In genomic region chr14:57057204-57057562, GRCm38 (mm10) we compare ENCODE assay signal across 8 mouse cellular contexts. TPM values are rescaled to one million over a fixed set of nuclear protein-coding genes. Genes with fewer than 3 reads are reported as not detected.
DNase-seq lines count a peak whose midpoint lies in the region; ATAC-seq and TF ChIP-seq lines count a peak whose summit lies in the region.
"Had no signal": no experiment of that assay in that cellular context is flagged by ENCODE, and none has a peak within 500 bp of the region (broad histone marks: within the 10 kb centered on the region; RNA-seq: fewer than 3 reads in every experiment).

No protein-coding gene starts in this region.

- no peak overlapping the region for H3K27ac ChIP-seq in forebrain, postnatal 0 days (ENCODE audit: low read depth, low read length)
- no peak overlapping the region for H3K27ac ChIP-seq in liver, embryonic 15.5 days (replicated peaks)

- H3K9me3 ChIP-seq in megakaryocyte, embryonic 14.5 days = no peaks in the 10 kb centered on the region
- no peaks in the 10 kb centered on the region for H3K9me3 ChIP-seq in forebrain, postnatal 0 days (ENCODE audit: low read length)
- H3K9me3 ChIP-seq in liver, embryonic 15.5 days (replicated peaks) = no peaks in the 10 kb centered on the region

- no peak for TF ChIP-seq CTCF in forebrain, postnatal 0 days (IDR thresholded peaks at IDR 0.05; ENCODE audit: low read depth)

- DNase-seq in forebrain, postnatal 0 days = no peak
- no peak for DNase-seq in gastrocnemius, postnatal 4 days (ENCODE audit: low spot score in 2 of 2)
- no peak for DNase-seq in left cerebral cortex, postnatal 10 days (ENCODE audit: extremely low spot score in 1 of 2, low spot score in 2 of 2)

- H3K4me3 ChIP-seq in megakaryocyte, embryonic 14.5 days (replicated peaks) = peak overlapping the region; percentile 83
- H3K4me3 ChIP-seq in forebrain, postnatal 0 days (ENCODE audit: low read depth, low read length) = peak overlapping the region; percentile 47
- H3K4me3 ChIP-seq in liver, embryonic 15.5 days (replicated peaks) = peak overlapping the region; percentile 41

- no peak overlapping the region for H3K9ac ChIP-seq in forebrain, postnatal 0 days
- no peak overlapping the region for H3K9ac ChIP-seq in liver, embryonic 15.5 days

- intact Hi-C loops in left cerebral cortex, postnatal 10 days (cut with DNase I) = loop anchor here (5.0 kb wide), 1 partner anchor 90 kb away; no protein-coding TSS in a partner anchor

- H3K4me2 ChIP-seq in forebrain, postnatal 0 days (ENCODE audit: low read depth) = peak overlapping the region; percentile 95
- H3K4me2 ChIP-seq in liver, embryonic 15.5 days = peak overlapping the region; percentile 60

- 3% methylated on average over 19 of the region's 19 CpGs for WGBS in forebrain, postnatal 0 days
- WGBS in liver, embryonic 15.5 days (ENCODE audit: insufficient replicate concordance) = 5% methylated on average over 19 of the region's 19 CpGs

- no peak for ATAC-seq in megakaryocyte, adult 5-6 weeks (ENCODE audit: poor library complexity, severe bottlenecking)
- ATAC-seq in forebrain, postnatal 0 days = peak; percentile 40; the same call in 1 of the 2 replicates
- no peak for ATAC-seq in liver, embryonic 15.5 days (ENCODE audit: insufficient read depth)
- ATAC-seq in inflammation-experienced regulatory T-cells, adult 6 months = no peak

- peaks cover 54% of the 10 kb centered on the region for H3K27me3 ChIP-seq in megakaryocyte, embryonic 14.5 days (replicated peaks)
- H3K27me3 ChIP-seq in forebrain, postnatal 0 days (ENCODE audit: insufficient read depth, low read length) = peaks cover 36% of the 10 kb centered on the region
- H3K27me3 ChIP-seq in liver, embryonic 15.5 days = peaks cover 54% of the 10 kb centered on the region

- no peaks in the 10 kb centered on the region for H3K36me3 ChIP-seq in megakaryocyte, embryonic 14.5 days (replicated peaks; ENCODE audit: low read length)
- H3K36me3 ChIP-seq in forebrain, postnatal 0 days (ENCODE audit: insufficient read depth) = no peaks in the 10 kb centered on the region
- no peaks in the 10 kb centered on the region for H3K36me3 ChIP-seq in liver, embryonic 15.5 days (replicated peaks)

- H3K4me1 ChIP-seq in megakaryocyte, embryonic 14.5 days = peaks cover 8% of the 10 kb centered on the region
- 0 out of 2 replicates have a peak, but pooled peaks cover 4% of the 10 kb centered on the region for H3K4me1 ChIP-seq in forebrain, postnatal 0 days (ENCODE audit: insufficient read depth)
- peaks cover 8% of the 10 kb centered on the region; the same call in 1 of the 2 replicates for H3K4me1 ChIP-seq in liver, embryonic 15.5 days (replicated peaks)

RNA-seq across cellular contexts. Expression of gene Gja3, which starts 0.7 kb away (rescaled TPM):
- not detected in 2 replicates for polyA plus RNA-seq in megakaryocyte, embryonic 14.5 days (2012; ENCODE audit: insufficient read depth, low replicate concordance)
- not detected in 2 replicates for total RNA-seq in megakaryocyte, adult 5-6 weeks (2015)
- not detected in 2 replicates for total RNA-seq in megakaryocyte, adult 5-6 weeks (2017)
- total RNA-seq in forebrain, postnatal 0 days (2014; rRNA removed) = 0.38 and 8.3 TPM in 2 replicates
- polyA plus RNA-seq in forebrain, postnatal 0 days (2015; fragmentation: Nextera tagmentation; extraction: Ambion mirVana) = 0.48 and 0.59 TPM in 2 replicates
- polyA plus RNA-seq in liver, embryonic 15.5 days (2015; fragmentation: Nextera tagmentation; extraction: Ambion mirVana) = 0.35 and 0.38 TPM in 2 replicates
- not detected for polyA plus RNA-seq in inflammation-experienced regulatory T-cells, adult 6 months (2017; shearing (Covaris generic))
- total RNA-seq in gastrocnemius, postnatal 4 days (2021) = 10 to 100 TPM; 21.4 to 29.0 TPM
- total RNA-seq in left cerebral cortex, postnatal 10 days (2021) = under 1 TPM; 0.61 to 0.71 TPM
- polyA plus RNA-seq: erythroblast, embryonic 14.5 days had no signal

RNA-seq across cellular contexts. Expression of gene Gjb2, which starts 47.3 kb away (rescaled TPM):
- not detected in 2 replicates for polyA plus RNA-seq in megakaryocyte, embryonic 14.5 days (2012; ENCODE audit: insufficient read depth, low replicate concordance)
- 0.11 TPM in 1 of 2 replicates, not detected in the other for total RNA-seq in megakaryocyte, adult 5-6 weeks (2015)
- total RNA-seq in megakaryocyte, adult 5-6 weeks (2017) = 0.11 TPM in 1 of 2 replicates, not detected in the other
- total RNA-seq in forebrain, postnatal 0 days (2014; rRNA removed) = 9.6 and 11.3 TPM in 2 replicates
- polyA plus RNA-seq in forebrain, postnatal 0 days (2015; fragmentation: Nextera tagmentation; extraction: Ambion mirVana) = 12.8 and 14.4 TPM in 2 replicates
- polyA plus RNA-seq in liver, embryonic 15.5 days (2015; fragmentation: Nextera tagmentation; extraction: Ambion mirVana) = 16.0 and 16.7 TPM in 2 replicates
- 1 to 10 TPM; 4.3 to 5.1 (median 4.5) TPM for polyA plus RNA-seq in inflammation-experienced regulatory T-cells, adult 6 months (2017; shearing (Covaris generic))
- 1 to 10 TPM; 1.2 to 1.6 TPM for total RNA-seq in gastrocnemius, postnatal 4 days (2021)
- 10 to 100 TPM in 1 of 2 experiments, 1 to 10 TPM in 1; 8.4 to 10.7 TPM for total RNA-seq in left cerebral cortex, postnatal 10 days (2021)

RNA-seq across cellular contexts. Expression of gene Gm4491, which starts 58.5 kb away (rescaled TPM):
- polyA plus RNA-seq in megakaryocyte, embryonic 14.5 days (2012; ENCODE audit: insufficient read depth, low replicate concordance) = not detected in 2 replicates
- not detected in 2 replicates for total RNA-seq in megakaryocyte, adult 5-6 weeks (2015)
- not detected in 2 replicates for total RNA-seq in megakaryocyte, adult 5-6 weeks (2017)
- total RNA-seq in forebrain, postnatal 0 days (2014; rRNA removed) = 0.24 TPM in 1 of 2 replicates, not detected in the other
- not detected in 2 replicates for polyA plus RNA-seq in forebrain, postnatal 0 days (2015; fragmentation: Nextera tagmentation; extraction: Ambion mirVana)
- not detected in 2 replicates for polyA plus RNA-seq in liver, embryonic 15.5 days (2015; fragmentation: Nextera tagmentation; extraction: Ambion mirVana)
- polyA plus RNA-seq in inflammation-experienced regulatory T-cells, adult 6 months (2017; shearing (Covaris generic)) = not detected
- total RNA-seq in gastrocnemius, postnatal 4 days (2021) = not detected
- under 1 TPM in 1 of 2 experiments, not detected in 1; 0.94 TPM for total RNA-seq in left cerebral cortex, postnatal 10 days (2021)
- polyA plus RNA-seq: erythroblast, embryonic 14.5 days had no signal
